Mouse (Mus musculus) thymus, adult 2 months (tissue): ENCODE measurements around the gene Il1r1. TPM values are rescaled to one million over a fixed set of nuclear protein-coding genes. Genes with fewer than 3 reads are reported as not detected.
A peak's percentile ranks its signal among the peaks of the same experiment; 100 is the strongest.

Experiments
- DNase-seq: peaks from one replicate; pipeline ENCODE4 v3.0.0; 2021
- H3K27ac ChIP-seq: fragments of 200-500 bp; 2 replicates; pipeline ENCODE4 v1.5.1; 2012; ENCODE audit warnings: low read length, control low read depth; ENCODE audit not compliant: control insufficient read depth, insufficient read depth
- H3K27me3 ChIP-seq: fragments of 200-500 bp; 2 replicates; pipeline ENCODE4 v1.6.1; 2012; ENCODE audit warnings: mild to moderate bottlenecking, low read length, moderate library complexity, mixed read lengths; ENCODE audit not compliant: control insufficient read depth, insufficient read depth
- H3K36me3 ChIP-seq: fragments of 200-500 bp; 2 replicates; pipeline ENCODE4 v1.6.1; 2012; ENCODE audit warnings: mild to moderate bottlenecking, low read length, moderate library complexity; ENCODE audit not compliant: control insufficient read depth, insufficient read depth
- H3K4me1 ChIP-seq: fragments of 200-500 bp; replicated peaks from 2 replicates; pipeline ENCODE4 v1.6.1; 2012; ENCODE audit warnings: low read length; ENCODE audit not compliant: control insufficient read depth, insufficient read depth
- H3K4me3 ChIP-seq: fragments of 200-500 bp; 2 replicates; pipeline ENCODE4 v1.5.1; 2012; ENCODE audit warnings: mild to moderate bottlenecking, low read length, control low read depth, moderate library complexity; ENCODE audit not compliant: control insufficient read depth, insufficient read depth
- CTCF ChIP-seq: fragments of 200-500 bp; IDR thresholded peaks from 2 replicates; pipeline ENCODE4 v1.5.1; 2012; ENCODE audit warnings: mild to moderate bottlenecking, control low read depth, low read length, moderate library complexity, borderline replicate concordance; ENCODE audit not compliant: control insufficient read depth, poor library complexity, insufficient read depth; ENCODE audit errors: extremely low read depth
- POLR2A ChIP-seq: fragments of 200-500 bp; IDR thresholded peaks from 2 replicates; pipeline ENCODE4 v1.6.1; 2012; ENCODE audit warnings: mild to moderate bottlenecking, low read length, control low read depth, moderate library complexity; ENCODE audit not compliant: control insufficient read depth, poor library complexity, insufficient read depth; ENCODE audit errors: extremely low read depth
- WGBS: fragments of 180-500 bp; shearing (Covaris S2); methylation state at CpG from one replicate; pipeline ENCODE4 v1.1.7; 2018; 5-methylcytosine and 5-hydroxymethylcytosine counted together
- polyA plus RNA-seq: library from polyadenylated mRNA; depleted of rRNA; stranded (reverse); fragments of >200 nt; gene quantifications from 2 replicates; pipeline ENCODE4 v1.2.3, GENCODE M21; 2012

Gene Il1r1
- polyA plus RNA-seq, 1 experiment: 3.3 TPM

DNA sequence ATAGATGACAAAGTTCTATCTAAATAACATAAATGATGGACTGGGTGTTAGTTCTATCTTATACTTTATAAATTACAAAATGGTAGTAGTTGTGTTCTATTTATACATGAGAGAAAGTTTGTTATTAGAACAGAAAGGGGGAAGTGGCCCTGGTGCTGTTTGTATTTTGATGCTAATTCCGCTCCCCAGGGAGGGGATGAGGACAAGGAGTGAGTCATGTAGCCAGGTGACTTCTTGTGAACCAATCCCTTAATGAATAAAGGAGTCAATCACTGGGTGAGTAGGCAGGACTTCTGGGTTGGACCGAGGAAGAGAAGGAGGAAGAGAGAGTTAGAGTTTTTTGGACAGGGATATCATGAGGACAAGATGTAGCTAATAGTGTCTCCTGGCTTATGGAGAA, 81.2 kb downstream of the Il1r1 start:
- Histone ChIP-seq H3K27me3 (no peaks in the 10 kb centered on the region), H3K36me3 (no peaks in the 10 kb centered on the region), H3K4me3 (no peak overlapping the region), H3K27ac (no peak overlapping the region), H3K4me1 (no peaks in the 10 kb centered on the region)
- 91% methylated on average over 2 of the region's 2 CpGs for WGBS
- TF ChIP-seq POLR2A (no peak), CTCF (no peak)
- DNase-seq: no peak

DNA sequence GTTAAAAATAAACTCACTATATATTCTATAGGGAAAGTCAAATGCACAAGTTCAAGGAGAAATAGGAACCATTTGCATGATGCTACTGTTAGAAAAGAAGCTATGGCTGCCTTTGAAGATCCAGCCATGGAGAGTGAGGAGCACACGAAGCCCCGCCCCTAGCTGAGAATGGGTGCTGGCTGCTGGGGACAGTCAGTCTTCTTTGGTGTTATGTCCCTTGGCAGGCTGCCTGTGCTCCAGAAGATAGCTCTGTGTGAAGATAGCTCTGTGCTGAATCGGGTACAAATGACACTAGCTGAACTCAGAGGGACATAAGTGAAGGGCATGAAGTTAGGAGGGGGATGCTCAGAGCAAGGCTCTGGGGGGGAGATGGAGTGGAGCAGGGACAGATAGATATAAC, 86.2 kb downstream of the Il1r1 start:
- Histone ChIP-seq H3K36me3 (no peaks in the 10 kb centered on the region), H3K27me3 (no peaks in the 10 kb centered on the region), H3K4me3 (no peak overlapping the region), H3K27ac (no peak overlapping the region), H3K4me1 (peaks cover 3% of the 10 kb centered on the region; the same call in 1 of the 2 replicates)
- TF ChIP-seq POLR2A (no peak), CTCF (no peak)
- no peak for DNase-seq
- 95% methylated on average over 3 of the region's 3 CpGs for WGBS

DNA sequence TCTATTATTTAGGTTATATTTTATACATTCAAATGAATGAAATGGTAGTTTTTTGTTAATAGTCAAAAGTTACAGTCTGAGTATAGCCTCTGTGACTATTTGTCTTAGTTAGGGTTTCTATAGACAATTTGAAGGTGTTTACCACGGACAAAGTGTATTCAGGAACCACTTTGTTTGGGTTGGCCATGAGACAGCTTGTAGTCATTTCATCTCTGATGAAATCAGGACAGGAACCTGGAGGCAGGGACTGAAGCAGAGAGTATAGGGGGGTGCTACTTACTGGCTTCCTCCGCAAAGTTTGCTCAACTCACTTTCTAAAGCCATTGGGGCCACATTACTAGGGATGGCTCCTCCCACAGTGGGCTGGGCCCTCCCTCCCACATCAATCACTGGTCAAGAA, 86.7 kb downstream of the Il1r1 start:
- Histone ChIP-seq H3K27me3 (no peaks in the 10 kb centered on the region), H3K36me3 (no peaks in the 10 kb centered on the region), H3K27ac (no peak overlapping the region), H3K4me1 (peaks cover 3% of the 10 kb centered on the region; the same call in 1 of the 2 replicates), H3K4me3 (no peak overlapping the region)
- no peak for DNase-seq
- TF ChIP-seq CTCF (no peak), POLR2A (no peak)
- WGBS: 89% methylated on average over 2 of the region's 2 CpGs

DNA sequence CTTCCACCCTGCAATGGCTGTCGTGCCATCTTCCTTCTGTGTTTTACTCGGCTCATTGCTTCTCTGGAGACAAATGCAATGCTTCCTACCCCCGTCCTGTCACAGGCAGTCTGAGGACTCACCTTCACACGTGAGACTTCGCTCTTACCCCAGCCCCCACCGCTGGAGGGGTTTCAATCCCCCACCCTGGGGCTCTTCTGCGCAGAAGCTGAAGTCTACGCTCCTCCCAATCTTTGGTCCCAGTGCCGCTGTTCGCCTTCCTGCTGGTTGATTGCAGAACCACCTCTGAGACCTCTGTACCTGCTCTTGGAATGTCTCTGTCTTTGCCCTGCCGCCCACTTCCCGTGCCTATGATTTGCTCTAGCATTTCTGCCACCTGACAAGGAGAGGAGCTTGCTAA, 89.1 kb downstream of the Il1r1 start:
- H3K4me1 ChIP-seq: peaks cover 3% of the 10 kb centered on the region; the same call in 1 of the 2 replicates
- no peaks in the 10 kb centered on the region for H3K36me3 ChIP-seq
- H3K4me3 ChIP-seq: no peak overlapping the region
- no peaks in the 10 kb centered on the region for H3K27me3 ChIP-seq
- TF ChIP-seq CTCF: no peak
- no peak for TF ChIP-seq POLR2A
- no peak overlapping the region for H3K27ac ChIP-seq
- no peak for DNase-seq
- 86% methylated on average over 12 of the region's 12 CpGs for WGBS

DNA sequence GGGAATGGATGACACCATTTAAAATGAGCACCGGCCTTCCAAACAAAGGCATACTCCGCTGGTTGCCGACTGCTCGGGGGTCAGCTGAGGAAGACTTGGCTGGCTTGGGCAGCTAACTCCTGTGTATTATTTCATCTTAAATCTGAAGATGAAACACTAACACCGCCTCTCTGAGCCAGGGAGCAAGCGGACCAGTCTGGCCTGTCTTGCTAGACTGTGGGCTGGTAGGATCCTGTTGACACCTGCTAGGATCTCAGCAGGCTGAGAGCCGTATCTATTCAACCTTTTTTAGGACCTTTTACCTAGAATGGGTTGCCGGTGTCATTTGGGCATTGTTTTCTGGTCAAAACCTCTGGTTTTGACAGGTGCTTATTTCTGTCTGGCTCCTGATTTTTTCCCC, 92.8 kb downstream of the Il1r1 start:
- no peak overlapping the region for H3K27ac ChIP-seq

DNA sequence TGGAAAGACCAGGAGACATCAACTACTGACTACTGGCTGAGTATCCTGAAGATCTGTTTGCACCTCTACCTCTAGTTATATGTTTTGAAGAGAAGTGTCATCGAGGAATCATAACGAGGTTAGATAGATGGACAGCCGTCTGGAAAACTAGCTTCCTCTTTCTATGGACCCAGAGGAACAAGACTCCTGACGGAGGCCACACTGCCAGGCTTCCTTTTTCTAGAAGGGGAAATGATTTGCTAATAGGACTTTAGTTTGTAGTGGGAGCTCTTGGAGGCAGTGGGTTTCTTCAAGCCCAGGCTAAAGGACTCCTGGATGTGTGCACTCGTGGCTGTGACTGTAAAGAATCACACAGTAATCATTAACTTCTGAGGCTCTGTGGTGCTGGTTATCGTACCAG, 96.9 kb downstream of the Il1r1 start:
- peaks cover 16% of the 10 kb centered on the region for H3K4me1 ChIP-seq
- H3K4me3 ChIP-seq: no peak overlapping the region
- H3K27ac ChIP-seq: no peak overlapping the region
- DNase-seq: no peak
- no peaks in the 10 kb centered on the region for H3K27me3 ChIP-seq
- WGBS: 57% methylated on average over 6 of the region's 6 CpGs
- no peak for TF ChIP-seq POLR2A
- TF ChIP-seq CTCF: no peak
- no peaks in the 10 kb centered on the region for H3K36me3 ChIP-seq

More for the DNA sequence above, 92.8 kb downstream of the Il1r1 start:
- Histone ChIP-seq H3K4me3 (no peak overlapping the region), H3K4me1 (peaks cover 3% of the 10 kb centered on the region; the same call in 1 of the 2 replicates), H3K27me3 (no peaks in the 10 kb centered on the region), H3K36me3 (no peaks in the 10 kb centered on the region)
- TF ChIP-seq POLR2A (no peak), CTCF (no peak)
- DNase-seq: no peak
- 95% methylated on average over 8 of the region's 8 CpGs for WGBS

DNA sequence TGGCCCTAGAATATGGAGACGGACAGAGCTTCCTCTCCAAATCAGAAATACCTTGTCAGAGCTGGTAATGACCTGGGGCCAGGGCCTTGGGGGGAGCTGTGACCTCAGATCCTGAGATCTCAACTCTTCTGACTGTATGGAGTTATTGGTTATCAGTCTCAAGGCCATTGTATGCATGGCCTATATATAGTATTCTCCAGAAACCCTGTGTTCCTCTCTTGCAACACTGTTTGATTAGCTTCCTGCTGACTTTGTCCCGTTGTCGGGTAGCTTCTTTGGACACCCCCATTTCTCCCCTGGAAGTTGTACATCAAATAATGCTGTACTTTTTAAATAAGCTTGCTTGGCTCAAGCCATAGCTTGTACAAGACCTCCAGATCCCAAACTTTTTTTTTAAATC, 97.7 kb downstream of the Il1r1 start:
- WGBS: 82% methylated on average over 3 of the region's 3 CpGs
- H3K4me1 ChIP-seq: peaks cover 16% of the 10 kb centered on the region
- no peak for TF ChIP-seq CTCF
- TF ChIP-seq POLR2A: no peak
- H3K27me3 ChIP-seq: no peaks in the 10 kb centered on the region
- DNase-seq: no peak
- H3K4me3 ChIP-seq: no peak overlapping the region
- H3K36me3 ChIP-seq: no peaks in the 10 kb centered on the region
- H3K27ac ChIP-seq: no peak overlapping the region

DNA sequence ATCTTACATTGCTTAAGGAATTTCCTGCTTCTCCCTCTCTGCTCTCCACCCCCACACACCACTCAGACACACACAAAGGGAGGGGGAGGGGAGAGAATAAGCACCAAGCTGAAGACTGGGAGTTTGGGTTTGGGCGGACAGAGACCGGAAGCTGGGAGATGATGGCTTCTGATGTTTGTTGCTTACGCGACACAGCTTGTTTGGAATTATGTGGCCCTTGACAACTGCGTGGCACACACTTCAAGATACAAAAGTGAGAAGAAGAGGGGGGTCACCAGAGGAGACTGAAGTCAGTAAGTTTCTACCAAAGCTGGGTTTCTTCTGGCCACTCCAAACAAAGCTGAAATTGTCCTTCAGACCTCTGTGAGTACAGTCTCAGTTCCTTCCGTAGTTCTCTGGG, 99.6 kb downstream of the Il1r1 start, which contains the start of gene Il1rl2:
Gene Il1rl2, plus strand, starts transcription at position 154 of the 400 bp plus-strand sequence.
- 9% methylated on average over 6 of the region's 6 CpGs for WGBS
- no peaks in the 10 kb centered on the region for H3K36me3 ChIP-seq
- H3K4me3 ChIP-seq: peak within 1 kb of the TSS; percentile 39
- peak; percentile 36 for DNase-seq
- H3K27me3 ChIP-seq: no peaks in the 10 kb centered on the region
- peak within 1 kb of the TSS; percentile 20; the same call in 1 of the 2 replicates for H3K27ac ChIP-seq
- TF ChIP-seq POLR2A: no peak
- H3K4me1 ChIP-seq: peaks cover 16% of the 10 kb centered on the region
